Comparison of ENCODE assay signal across 9 mouse cellular contexts in genomic region chr6:52221993-52222685, GRCm38 (mm10). TPM values are rescaled to one million over a fixed set of nuclear protein-coding genes. Genes with fewer than 3 reads are reported as not detected.
DNase-seq lines count a peak whose midpoint lies in the region; ATAC-seq and TF ChIP-seq lines count a peak whose summit lies in the region.
"Had no signal": no experiment of that assay in that cellular context is flagged by ENCODE, and none has a peak within 500 bp of the region (broad histone marks: within the 10 kb centered on the region; RNA-seq: fewer than 3 reads in every experiment).

No protein-coding gene starts in this region.

- peak overlapping the region; percentile 84 for H3K4me2 ChIP-seq in embryonic facial prominence, embryonic 12.5 days (replicated peaks)
- peak overlapping the region; percentile 94 for H3K4me2 ChIP-seq in intestine, embryonic 15.5 days (replicated peaks)
- peak overlapping the region; percentile 97 for H3K4me2 ChIP-seq in myocyte (ENCODE audit: low read depth)

- intact Hi-C loops in left cerebral cortex, postnatal 14 days (cut with DNase I) = loop anchor here (5.0 to 10.0 kb wide), 3 partner anchors 350 to 1417 kb away; no protein-coding TSS in a partner anchor

- no peak for ATAC-seq in embryonic facial prominence, embryonic 12.5 days (ENCODE audit: insufficient number of reproducible peaks, insufficient read depth, low FRiP score, low TSS enrichment)
- ATAC-seq in intestine, embryonic 15.5 days = peak; percentile 46

- TF ChIP-seq POLR2A in myocyte (IDR thresholded peaks at IDR 0.05; ENCODE audit: insufficient read length, low read depth) = no peak

- WGBS in embryonic facial prominence, embryonic 12.5 days = 5% methylated on average over 21 of the region's 21 CpGs
- WGBS in intestine, embryonic 15.5 days = 10% methylated on average over 21 of the region's 21 CpGs

- H3K4me1 ChIP-seq in embryonic facial prominence, embryonic 12.5 days = peaks cover under 1% of the 10 kb centered on the region; the same call in 1 of the 2 replicates
- peaks cover 11% of the 10 kb centered on the region; the same call in 1 of the 2 replicates for H3K4me1 ChIP-seq in intestine, embryonic 15.5 days (replicated peaks)

- no peak for DNase-seq in layer of hippocampus, adult 2 months (ENCODE audit: low spot score in 2 of 2)
- DNase-seq in layer of hippocampus, adult 9-11 months = no peak
- DNase-seq in frontal cortex, postnatal 36 days (ENCODE audit: low spot score in 2 of 2) = no peak
- no peak for DNase-seq in embryo, embryonic 9.5 days (ENCODE audit: extremely low spot score)
- no peak for DNase-seq in left cerebral cortex, postnatal 14 days (ENCODE audit: low spot score in 2 of 2)

- peak overlapping the region; percentile 63; the same call in 1 of the 2 replicates for H3K4me3 ChIP-seq in layer of hippocampus, adult 2 months
- peak overlapping the region; percentile 48; the same call in 1 of the 2 replicates for H3K4me3 ChIP-seq in embryonic facial prominence, embryonic 12.5 days
- H3K4me3 ChIP-seq in intestine, embryonic 15.5 days (replicated peaks) = peak overlapping the region; percentile 55
- H3K4me3 ChIP-seq in myocyte = peak overlapping the region; percentile 89

- no peaks in the 10 kb centered on the region for H3K9me3 ChIP-seq in embryonic facial prominence, embryonic 12.5 days
- H3K9me3 ChIP-seq in intestine, embryonic 15.5 days = no peaks in the 10 kb centered on the region

- no peak overlapping the region for H3K27ac ChIP-seq in layer of hippocampus, adult 2 months
- no peak overlapping the region for H3K27ac ChIP-seq in embryonic facial prominence, embryonic 12.5 days
- H3K27ac ChIP-seq in intestine, embryonic 15.5 days = peak overlapping the region; percentile 72

- no peak overlapping the region for H3K9ac ChIP-seq in embryonic facial prominence, embryonic 12.5 days
- H3K9ac ChIP-seq in intestine, embryonic 15.5 days = no peak overlapping the region

- peak overlapping the region; percentile 84 for H3ac ChIP-seq in myocyte (ENCODE audit: control insufficient read depth, insufficient read length)

- TF ChIP-seq CTCF in layer of hippocampus, adult 2 months (conservative IDR thresholded peaks at IDR 0.05) = no peak

- H3K79me2 ChIP-seq in myocyte (ENCODE audit: control insufficient read depth, insufficient read depth) = peaks cover 49% of the 10 kb centered on the region

- peaks cover 98% of the 10 kb centered on the region for H3K27me3 ChIP-seq in embryonic facial prominence, embryonic 12.5 days
- peaks cover 94% of the 10 kb centered on the region for H3K27me3 ChIP-seq in intestine, embryonic 15.5 days (replicated peaks)
- H3K27me3 ChIP-seq in myocyte (ENCODE audit: control insufficient read depth, insufficient read depth, insufficient read length) = no peaks in the 10 kb centered on the region

- no peaks in the 10 kb centered on the region for H3K36me3 ChIP-seq in embryonic facial prominence, embryonic 12.5 days
- no peaks in the 10 kb centered on the region for H3K36me3 ChIP-seq in intestine, embryonic 15.5 days
- no peaks in the 10 kb centered on the region for H3K36me3 ChIP-seq in myocyte (ENCODE audit: control insufficient read depth, insufficient read depth)

TF ChIP-seq in myocyte, 11 proteins besides CTCF, POLR2A, EP300 and RAD21:
- TF ChIP-seq TCF3 (IDR thresholded peaks at IDR 0.05; ENCODE audit: insufficient read length, low read depth) = no peak
- peak; percentile 28 for TF ChIP-seq POLR2AphosphoS2 (IDR thresholded peaks at IDR 0.05; ENCODE audit: insufficient read length, low read depth)

RNA-seq across cellular contexts. Expression of gene Hoxa7, which starts 0.5 kb away (rescaled TPM):
- total RNA-seq in layer of hippocampus, adult 2 months (2021) = not detected
- 0.20 TPM in 1 of 2 replicates, not detected in the other for polyA plus RNA-seq in embryonic facial prominence, embryonic 12.5 days (2016; fragmentation: Nextera tagmentation; extraction: Ambion mirVana)
- 7.5 and 9.4 TPM in 2 replicates for polyA plus RNA-seq in intestine, embryonic 15.5 days (2015; fragmentation: Nextera tagmentation; extraction: Ambion mirVana)
- polyA plus RNA-seq in myocyte (2012; fragmentation: generic; extraction: Trizol) = 11.9 TPM
- not detected for total RNA-seq in left cerebral cortex, postnatal 14 days (2021)

RNA-seq across cellular contexts. Expression of gene Hoxa9, which starts 8.8 kb away (rescaled TPM):
- not detected for total RNA-seq in layer of hippocampus, adult 2 months (2021)
- polyA plus RNA-seq in embryonic facial prominence, embryonic 12.5 days (2016; fragmentation: Nextera tagmentation; extraction: Ambion mirVana) = not detected in 2 replicates
- 5.3 and 6.3 TPM in 2 replicates for polyA plus RNA-seq in intestine, embryonic 15.5 days (2015; fragmentation: Nextera tagmentation; extraction: Ambion mirVana)
- polyA plus RNA-seq in myocyte (2012; fragmentation: generic; extraction: Trizol) = 17.7 TPM
- total RNA-seq in left cerebral cortex, postnatal 14 days (2021) = not detected
- polyA plus RNA-seq: brain, embryonic 14.5 days had no signal

RNA-seq across cellular contexts. Expression of gene Gm28308, which starts 9.0 kb away (rescaled TPM):
- not detected for total RNA-seq in layer of hippocampus, adult 2 months (2021)
- polyA plus RNA-seq in embryonic facial prominence, embryonic 12.5 days (2016; fragmentation: Nextera tagmentation; extraction: Ambion mirVana) = not detected in 2 replicates
- polyA plus RNA-seq in intestine, embryonic 15.5 days (2015; fragmentation: Nextera tagmentation; extraction: Ambion mirVana) = not detected in 2 replicates
- polyA plus RNA-seq in myocyte (2012; fragmentation: generic; extraction: Trizol) = 0.52 TPM
- total RNA-seq in left cerebral cortex, postnatal 14 days (2021) = not detected
- polyA plus RNA-seq: brain, embryonic 14.5 days had no signal

RNA-seq across cellular contexts. Expression of gene Hoxa3, which starts 9.0 kb away (rescaled TPM):
- not detected for total RNA-seq in layer of hippocampus, adult 2 months (2021)
- 0.70 and 1.2 TPM in 2 replicates for polyA plus RNA-seq in embryonic facial prominence, embryonic 12.5 days (2016; fragmentation: Nextera tagmentation; extraction: Ambion mirVana)
- polyA plus RNA-seq in intestine, embryonic 15.5 days (2015; fragmentation: Nextera tagmentation; extraction: Ambion mirVana) = 5.8 and 6.2 TPM in 2 replicates
- polyA plus RNA-seq in myocyte (2012; fragmentation: generic; extraction: Trizol) = 1.0 TPM
- not detected for total RNA-seq in left cerebral cortex, postnatal 14 days (2021)

RNA-seq across cellular contexts. Expression of gene Hoxa6, which starts 13.6 kb away (rescaled TPM):
- total RNA-seq in layer of hippocampus, adult 2 months (2021) = not detected
- not detected in 2 replicates for polyA plus RNA-seq in embryonic facial prominence, embryonic 12.5 days (2016; fragmentation: Nextera tagmentation; extraction: Ambion mirVana)
- 2.2 and 2.3 TPM in 2 replicates for polyA plus RNA-seq in intestine, embryonic 15.5 days (2015; fragmentation: Nextera tagmentation; extraction: Ambion mirVana)
- polyA plus RNA-seq in myocyte (2012; fragmentation: generic; extraction: Trizol) = 0.88 TPM
- not detected for total RNA-seq in left cerebral cortex, postnatal 14 days (2021)
